9 mouse cellular contexts compared by ENCODE assay signal in genomic region chr1:150933616-150934015, GRCm38 (mm10). TPM values are rescaled to one million over a fixed set of nuclear protein-coding genes. Genes with fewer than 3 reads are reported as not detected.
A peak's percentile ranks its signal among the peaks of the same experiment; 100 is the strongest.
DNase-seq lines count a peak whose midpoint lies in the region; ATAC-seq lines count a peak whose summit lies in the region.
"Had no signal": no experiment of that assay in that cellular context is flagged by ENCODE, and none has a peak within 500 bp of the region (broad histone marks: within the 10 kb centered on the region; RNA-seq: fewer than 3 reads in every experiment).

No protein-coding gene starts in this region.

- no peak overlapping the region for H3K9ac ChIP-seq in forebrain, embryonic 12.5 days
- H3K9ac ChIP-seq: liver, embryonic 13.5 days had no signal

- peak overlapping the region; percentile 20; the same call in 1 of the 2 replicates for H3K27ac ChIP-seq in forebrain, embryonic 10.5 days
- no peak overlapping the region for H3K27ac ChIP-seq in forebrain, embryonic 12.5 days
- H3K27ac ChIP-seq: liver, embryonic 13.5 days had no signal

- H3K4me2 ChIP-seq in forebrain, embryonic 12.5 days: no peak overlapping the region
- H3K4me2 ChIP-seq: liver, embryonic 13.5 days had no signal

- no peak overlapping the region for H3K4me3 ChIP-seq in forebrain, embryonic 10.5 days
- no peak overlapping the region for H3K4me3 ChIP-seq in forebrain, embryonic 12.5 days (replicated peaks)
- H3K4me3 ChIP-seq: liver, embryonic 13.5 days had no signal

- WGBS in forebrain, embryonic 10.5 days: 55% methylated on average over 9 of the region's 9 CpGs
- WGBS in forebrain, embryonic 12.5 days: 56% methylated on average over 9 of the region's 9 CpGs

- H3K9me3 ChIP-seq in forebrain, embryonic 10.5 days: no peaks in the 10 kb centered on the region
- no peaks in the 10 kb centered on the region for H3K9me3 ChIP-seq in forebrain, embryonic 12.5 days
- H3K9me3 ChIP-seq: liver, embryonic 13.5 days had no signal

- no peaks in the 10 kb centered on the region for H3K36me3 ChIP-seq in forebrain, embryonic 10.5 days (replicated peaks)
- H3K36me3 ChIP-seq in forebrain, embryonic 12.5 days (replicated peaks): no peaks in the 10 kb centered on the region
- H3K36me3 ChIP-seq: liver, embryonic 13.5 days had no signal

- no peaks in the 10 kb centered on the region for H3K27me3 ChIP-seq in forebrain, embryonic 10.5 days (ENCODE audit: poor library complexity, severe bottlenecking)
- H3K27me3 ChIP-seq in forebrain, embryonic 12.5 days: no peaks in the 10 kb centered on the region
- H3K27me3 ChIP-seq: liver, embryonic 13.5 days had no signal

- ATAC-seq in forebrain, embryonic 12.5 days (ENCODE audit: low FRiP score): no peak

- peaks cover 5% of the 10 kb centered on the region; the same call in 1 of the 2 replicates for H3K4me1 ChIP-seq in forebrain, embryonic 10.5 days
- H3K4me1 ChIP-seq in forebrain, embryonic 12.5 days: no peaks in the 10 kb centered on the region
- H3K4me1 ChIP-seq: liver, embryonic 13.5 days had no signal

- no peak for DNase-seq in forebrain, embryonic 10.5 days (ENCODE audit: extremely low spot score, low spot score)
- DNase-seq in gastrocnemius, postnatal 10 days: peak; percentile 24
- DNase-seq in layer of hippocampus, adult 9-10 months (ENCODE audit: low spot score): peak; percentile 58
- peak; percentile 59 to 80 for DNase-seq in lung, postnatal 4 days
- DNase-seq in adrenal gland, adult 18-20 months (ENCODE audit: low spot score in 2 of 2): no peak
- DNase-seq in thymus, postnatal 25 days: no peak
- DNase-seq in ovary, postnatal 10 days (ENCODE audit: low spot score): no peak
- DNase-seq: liver, embryonic 13.5 days had no signal

RNA-seq across cellular contexts. Expression of gene Hmcn1, which starts 59.6 kb away (rescaled TPM):
- 9.1 and 10.5 TPM in 2 replicates for polyA plus RNA-seq in forebrain, embryonic 10.5 days (2016; fragmentation: Nextera tagmentation; extraction: Ambion mirVana)
- 4.9 and 8.1 TPM in 2 replicates for polyA plus RNA-seq in forebrain, embryonic 12.5 days (2016; fragmentation: Nextera tagmentation; extraction: Ambion mirVana)
- total RNA-seq in gastrocnemius, postnatal 10 days (2021): 10 to 100 TPM; 10.3 to 13.1 TPM
- 1 to 10 TPM; 1.4 TPM for total RNA-seq in adrenal gland, adult 18-20 months (2021)

Comparison
In these comparisons a context has a peak if more than half of its experiments do, and no peak if none do; other contexts are left out.
1. DNase-seq: peak in gastrocnemius, postnatal 10 days (single experiment), layer of hippocampus, adult 9-10 months (single experiment) and lung, postnatal 4 days (2 of 2); none in forebrain, embryonic 10.5 days (single experiment), adrenal gland, adult 18-20 months (0 of 2), thymus, postnatal 25 days (single experiment) and ovary, postnatal 10 days (single experiment).
2. RNA of gene Hmcn1, which starts 59.6 kb away (total RNA-seq): 10.3 to 13.1 TPM in gastrocnemius, postnatal 10 days; 1.4 TPM in adrenal gland, adult 18-20 months; every median in the first group is over 4 times any median in the second.